Mouse (Mus musculus): ENCODE data around the gene Pard3.

- TF ChIP-seq CTCF (conservative IDR thresholded peaks at IDR 0.05 in 1 of 2, IDR thresholded peaks at IDR 0.05 in 1 of 2; ENCODE audit: low read depth in 2 of 2, low read length in 2 of 2), result no peak
- TF ChIP-seq POLR2A (IDR thresholded peaks at IDR 0.05; ENCODE audit: low read depth, low read length), result no peak
- no peak for TF ChIP-seq BHLHE40 (IDR thresholded peaks at IDR 0.05; ENCODE audit: low read depth, low read length)
- no peak for TF ChIP-seq USF2 (conservative IDR thresholded peaks at IDR 0.05; ENCODE audit: low read depth, low read length)
- TF ChIP-seq E2F4 (IDR thresholded peaks at IDR 0.05; ENCODE audit: insufficient replicate concordance, low read depth, low read length), result no peak
- TF ChIP-seq MYC (IDR thresholded peaks at IDR 0.05; ENCODE audit: low read depth, low read length), result no peak
- TF ChIP-seq NRF1 (IDR thresholded peaks at IDR 0.05; ENCODE audit: low read depth, low read length), result no peak
- no peak for TF ChIP-seq MXI1 (IDR thresholded peaks at IDR 0.05; ENCODE audit: low read depth, low read length)
- no peak for TF ChIP-seq ELF1 (IDR thresholded peaks at IDR 0.05; ENCODE audit: low read depth, low read length)
- TF ChIP-seq ZC3H11A (IDR thresholded peaks at IDR 0.05; ENCODE audit: low read depth, low read length), result no peak
- no peak for TF ChIP-seq USF1 (IDR thresholded peaks at IDR 0.05; ENCODE audit: low read depth, low read length)
- TF ChIP-seq EP300 (IDR thresholded peaks at IDR 0.05; ENCODE audit: low read length), result no peak
- no peak for TF ChIP-seq RAD21 (IDR thresholded peaks at IDR 0.05; ENCODE audit: low read depth, low read length)
- no peak for TF ChIP-seq MAX (IDR thresholded peaks at IDR 0.05; ENCODE audit: low read length)
Observed at GRCm38 (mm10) chr8:127556964-127557363, 493.3 kb downstream of the Pard3 start.
